ENCODE assay signal across 24 mouse cellular contexts in genomic region chr13:59114684-59115083, GRCm38 (mm10).
DNase-seq lines count a peak whose midpoint lies in the region; ATAC-seq and TF ChIP-seq lines count a peak whose summit lies in the region.
"Had no signal": no experiment of that assay in that cellular context is flagged by ENCODE, and none has a peak within 500 bp of the region (broad histone marks: within the 10 kb centered on the region; RNA-seq: fewer than 3 reads in every experiment).

No protein-coding gene starts in this region.

- no peak overlapping the region for H3K27ac ChIP-seq in forebrain, postnatal 0 days (ENCODE audit: low read depth, low read length)
- H3K27ac ChIP-seq in forebrain, embryonic 16.5 days (ENCODE audit: low read length), result no peak overlapping the region
- no peak overlapping the region for H3K27ac ChIP-seq in kidney, postnatal 0 days
- H3K27ac ChIP-seq in kidney, embryonic 16.5 days (ENCODE audit: low read length), result no peak overlapping the region
- H3K27ac ChIP-seq in midbrain, embryonic 11.5 days (ENCODE audit: low read depth, low read length), result no peak overlapping the region
- H3K27ac ChIP-seq in midbrain, embryonic 14.5 days (replicated peaks; ENCODE audit: low read depth, low read length), result no peak overlapping the region
- H3K27ac ChIP-seq: embryonic facial prominence, embryonic 12.5 days; hindbrain, embryonic 13.5 days; limb, embryonic 13.5 days; lung, embryonic 15.5 days; macrophage; midbrain, embryonic 10.5 days; neural tube, embryonic 13.5 days had no signal

- no peak for DNase-seq in forebrain, postnatal 0 days
- no peak for DNase-seq in kidney, postnatal 0 days (ENCODE audit: low spot score)
- peak; percentile 23 for DNase-seq in midbrain, embryonic 11.5 days (ENCODE audit: low spot score, missing footprints)
- no peak for DNase-seq in midbrain, embryonic 14.5 days
- DNase-seq in brain, embryonic 14.5 days (ENCODE audit: low read depth), result no peak
- DNase-seq: adrenal gland, adult 8-10 months; cerebellum, postnatal 10 days; heart, postnatal 14 days; kidney, adult 18-20 months; kidney, postnatal 25 days; spleen, adult 18-20 months had no signal

- peak; percentile 26; the same call in 1 of the 2 replicates for TF ChIP-seq CTCF in forebrain, postnatal 0 days (IDR thresholded peaks at IDR 0.05; ENCODE audit: low read depth)
- TF ChIP-seq CTCF in kidney, postnatal 0 days (IDR thresholded peaks at IDR 0.05; ENCODE audit: low read depth), result peak; percentile 32; the same call in 1 of the 2 replicates
- peak; percentile 10; the same call in 1 of the 2 replicates for TF ChIP-seq CTCF in brain, embryonic 14.5 days (IDR thresholded peaks at IDR 0.05; ENCODE audit: borderline replicate concordance, extremely low read depth, insufficient read depth, insufficient read length)

- H3K4me1 ChIP-seq in forebrain, postnatal 0 days (ENCODE audit: insufficient read depth), result no peaks in the 10 kb centered on the region
- H3K4me1 ChIP-seq in forebrain, embryonic 16.5 days (replicated peaks; ENCODE audit: control insufficient read depth, insufficient read depth, low read length), result no peaks in the 10 kb centered on the region; the same call in 1 of the 2 replicates
- H3K4me1 ChIP-seq in kidney, postnatal 0 days (replicated peaks; ENCODE audit: insufficient read depth, low read length), result no peaks in the 10 kb centered on the region
- H3K4me1 ChIP-seq in kidney, embryonic 16.5 days (ENCODE audit: insufficient read depth, low read length), result no peaks in the 10 kb centered on the region
- no peaks in the 10 kb centered on the region for H3K4me1 ChIP-seq in midbrain, embryonic 11.5 days (ENCODE audit: control insufficient read depth, insufficient read depth, low read length)
- H3K4me1 ChIP-seq in midbrain, embryonic 14.5 days (ENCODE audit: control insufficient read depth, insufficient read depth, low read length), result no peaks in the 10 kb centered on the region
- H3K4me1 ChIP-seq: hindbrain, embryonic 13.5 days; limb, embryonic 13.5 days; lung, embryonic 15.5 days; midbrain, embryonic 10.5 days; neural tube, embryonic 13.5 days had no signal

- WGBS in forebrain, postnatal 0 days, result 98% methylated on average over 1 of the region's 1 CpGs
- 100% methylated on average over 1 of the region's 1 CpGs for WGBS in forebrain, embryonic 16.5 days
- WGBS in kidney, postnatal 0 days, result 97% methylated on average over 1 of the region's 1 CpGs
- WGBS in kidney, embryonic 16.5 days, result 92% methylated on average over 1 of the region's 1 CpGs
- 97% methylated on average over 1 of the region's 1 CpGs for WGBS in midbrain, embryonic 11.5 days
- WGBS in midbrain, embryonic 14.5 days, result 100% methylated on average over 1 of the region's 1 CpGs

- no peak overlapping the region for H3K4me2 ChIP-seq in forebrain, postnatal 0 days (ENCODE audit: low read depth)
- no peak overlapping the region for H3K4me2 ChIP-seq in forebrain, embryonic 16.5 days (ENCODE audit: low read length)
- no peak overlapping the region for H3K4me2 ChIP-seq in kidney, postnatal 0 days (ENCODE audit: low read length)
- no peak overlapping the region for H3K4me2 ChIP-seq in kidney, embryonic 16.5 days (replicated peaks; ENCODE audit: low read depth, low read length)
- no peak overlapping the region for H3K4me2 ChIP-seq in midbrain, embryonic 11.5 days
- no peak overlapping the region for H3K4me2 ChIP-seq in midbrain, embryonic 14.5 days (ENCODE audit: low read length)
- H3K4me2 ChIP-seq: embryonic facial prominence, embryonic 12.5 days; heart, embryonic 11.5 days; hindbrain, embryonic 13.5 days; limb, embryonic 13.5 days; lung, embryonic 15.5 days; neural tube, embryonic 13.5 days had no signal

- no peak overlapping the region for H3K9ac ChIP-seq in forebrain, postnatal 0 days
- no peak overlapping the region for H3K9ac ChIP-seq in forebrain, embryonic 16.5 days (replicated peaks; ENCODE audit: low read depth, low read length)
- H3K9ac ChIP-seq in kidney, postnatal 0 days (ENCODE audit: low read depth, low read length), result no peak overlapping the region
- H3K9ac ChIP-seq in kidney, embryonic 16.5 days (replicated peaks; ENCODE audit: low read length), result no peak overlapping the region
- H3K9ac ChIP-seq in midbrain, embryonic 11.5 days (ENCODE audit: low read length), result no peak overlapping the region
- H3K9ac ChIP-seq in midbrain, embryonic 14.5 days (replicated peaks; ENCODE audit: low read length), result no peak overlapping the region
- H3K9ac ChIP-seq: embryonic facial prominence, embryonic 12.5 days; hindbrain, embryonic 13.5 days; limb, embryonic 13.5 days; lung, embryonic 15.5 days; neural tube, embryonic 13.5 days had no signal

- no peak overlapping the region for H3K4me3 ChIP-seq in forebrain, postnatal 0 days (ENCODE audit: low read depth, low read length)
- no peak overlapping the region for H3K4me3 ChIP-seq in forebrain, embryonic 16.5 days (replicated peaks; ENCODE audit: low read length)
- H3K4me3 ChIP-seq in kidney, postnatal 0 days (replicated peaks; ENCODE audit: low read depth, low read length), result no peak overlapping the region
- no peak overlapping the region for H3K4me3 ChIP-seq in kidney, embryonic 16.5 days (ENCODE audit: low read length)
- H3K4me3 ChIP-seq in midbrain, embryonic 11.5 days (ENCODE audit: low read depth, low read length), result no peak overlapping the region
- no peak overlapping the region for H3K4me3 ChIP-seq in midbrain, embryonic 14.5 days (replicated peaks; ENCODE audit: low read depth, low read length)
- H3K4me3 ChIP-seq: embryonic facial prominence, embryonic 12.5 days; erythroblast, embryonic 14.5 days; hindbrain, embryonic 13.5 days; limb, embryonic 13.5 days; lung, embryonic 15.5 days; midbrain, embryonic 10.5 days; neural tube, embryonic 13.5 days had no signal

- H3K36me3 ChIP-seq in forebrain, postnatal 0 days (ENCODE audit: insufficient read depth), result peaks cover 9% of the 10 kb centered on the region; the same call in 1 of the 2 replicates
- no peaks in the 10 kb centered on the region for H3K36me3 ChIP-seq in forebrain, embryonic 16.5 days (ENCODE audit: control insufficient read depth, insufficient read depth)
- no peaks in the 10 kb centered on the region for H3K36me3 ChIP-seq in kidney, postnatal 0 days (ENCODE audit: insufficient read depth, low read length)
- no peaks in the 10 kb centered on the region for H3K36me3 ChIP-seq in kidney, embryonic 16.5 days (ENCODE audit: insufficient read depth, low read length)
- no peaks in the 10 kb centered on the region for H3K36me3 ChIP-seq in midbrain, embryonic 11.5 days (ENCODE audit: control insufficient read depth, insufficient read depth, low read length)
- no peaks in the 10 kb centered on the region for H3K36me3 ChIP-seq in midbrain, embryonic 14.5 days (ENCODE audit: control insufficient read depth, insufficient read depth, low read length)
- H3K36me3 ChIP-seq: embryonic facial prominence, embryonic 12.5 days; limb, embryonic 13.5 days; lung, embryonic 15.5 days; midbrain, embryonic 10.5 days had no signal

- no peaks in the 10 kb centered on the region for H3K27me3 ChIP-seq in forebrain, postnatal 0 days (ENCODE audit: insufficient read depth, low read length)
- H3K27me3 ChIP-seq in forebrain, embryonic 16.5 days (replicated peaks; ENCODE audit: control insufficient read depth, insufficient read depth, low read length), result no peaks in the 10 kb centered on the region
- no peaks in the 10 kb centered on the region for H3K27me3 ChIP-seq in kidney, postnatal 0 days (ENCODE audit: insufficient read depth, low read length)
- no peaks in the 10 kb centered on the region for H3K27me3 ChIP-seq in kidney, embryonic 16.5 days (ENCODE audit: insufficient read depth, low read length)
- no peaks in the 10 kb centered on the region for H3K27me3 ChIP-seq in midbrain, embryonic 11.5 days (ENCODE audit: control insufficient read depth, insufficient read depth, low read length)
- H3K27me3 ChIP-seq in midbrain, embryonic 14.5 days (ENCODE audit: control insufficient read depth, insufficient read depth, low read length), result no peaks in the 10 kb centered on the region
- H3K27me3 ChIP-seq: embryonic facial prominence, embryonic 12.5 days; hindbrain, embryonic 13.5 days; limb, embryonic 13.5 days; lung, embryonic 15.5 days; neural tube, embryonic 13.5 days had no signal

- ATAC-seq in forebrain, postnatal 0 days, result no peak
- no peak for ATAC-seq in forebrain, embryonic 16.5 days
- ATAC-seq in kidney, postnatal 0 days (replicated peaks; ENCODE audit: low FRiP score, low read depth), result no peak
- ATAC-seq in kidney, embryonic 16.5 days (ENCODE audit: low FRiP score, low TSS enrichment), result no peak
- ATAC-seq in midbrain, embryonic 11.5 days (ENCODE audit: low FRiP score), result no peak
- ATAC-seq in midbrain, embryonic 14.5 days (ENCODE audit: low FRiP score, low TSS enrichment), result no peak
- no peak for ATAC-seq in erythroid progenitor cell, adult 5-6 weeks (replicated peaks; ENCODE audit: low FRiP score, poor library complexity, severe bottlenecking)
- ATAC-seq: forebrain, embryonic 14.5 days had no signal

- no peaks in the 10 kb centered on the region for H3K9me3 ChIP-seq in forebrain, postnatal 0 days (ENCODE audit: low read length)
- H3K9me3 ChIP-seq in forebrain, embryonic 16.5 days (ENCODE audit: control insufficient read depth, low read length), result peaks cover 8% of the 10 kb centered on the region
- H3K9me3 ChIP-seq in kidney, postnatal 0 days (replicated peaks; ENCODE audit: low read length), result 0 out of 2 replicates have a peak, but pooled peaks cover 6% of the 10 kb centered on the region
- peaks cover 11% of the 10 kb centered on the region for H3K9me3 ChIP-seq in kidney, embryonic 16.5 days (ENCODE audit: low read length)
- H3K9me3 ChIP-seq in midbrain, embryonic 11.5 days (ENCODE audit: control insufficient read depth, low read length), result peaks cover 7% of the 10 kb centered on the region
- peaks cover 10% of the 10 kb centered on the region for H3K9me3 ChIP-seq in midbrain, embryonic 14.5 days (ENCODE audit: control insufficient read depth, low read length)

- no peak for TF ChIP-seq POLR2A in brain, embryonic 14.5 days (IDR thresholded peaks at IDR 0.05; ENCODE audit: borderline replicate concordance, extremely low read depth, insufficient read depth, insufficient read length, poor library complexity, severe bottlenecking)
